Mouse (Mus musculus) stomach, embryonic 15.5 days (tissue): ENCODE results near the gene Ccdc63. TPM values are rescaled to one million over a fixed set of nuclear protein-coding genes. Genes with fewer than 3 reads are reported as not detected.
A peak's percentile ranks its signal among the peaks of the same experiment; 100 is the strongest.

Source experiments
- ATAC-seq: fragments of 200-750 bp; cut with Nextera tagmentation; 2 replicates; pipeline ENCODE4 v1.8.0; 2017; ENCODE audit warnings: low read depth, moderate number of reproducible peaks, moderate TSS enrichment; ENCODE audit not compliant: insufficient read depth, low FRiP score
- H3K27ac ChIP-seq: fragments of 300-500 bp; sonication (generic); 2 replicates; pipeline ENCODE4 v1.5.1; 2015; ENCODE audit warnings: mild to moderate bottlenecking, inconsistent platforms
- H3K27me3 ChIP-seq: fragments of 300-500 bp; sonication (generic); replicated peaks from 2 replicates; pipeline ENCODE4 v1.6.1; 2015; ENCODE audit warnings: inconsistent platforms
- H3K36me3 ChIP-seq: fragments of 300-500 bp; sonication (generic); 2 replicates; pipeline ENCODE4 v1.6.1; 2015; ENCODE audit warnings: inconsistent platforms
- H3K4me1 ChIP-seq: fragments of 300-500 bp; sonication (generic); 2 replicates; pipeline ENCODE4 v1.6.1; 2015; ENCODE audit warnings: inconsistent platforms
- H3K4me2 ChIP-seq: fragments of 300-500 bp; sonication (generic); 2 replicates; pipeline ENCODE4 v1.6.1; 2015; ENCODE audit warnings: mild to moderate bottlenecking, inconsistent platforms
- H3K4me3 ChIP-seq: fragments of 300-500 bp; sonication (generic); replicated peaks from 2 replicates; pipeline ENCODE4 v1.5.1; 2015; ENCODE audit warnings: inconsistent platforms
- H3K9ac ChIP-seq: fragments of 300-500 bp; sonication (generic); 2 replicates; pipeline ENCODE4 v1.6.1; 2015; ENCODE audit warnings: inconsistent platforms
- H3K9me3 ChIP-seq: fragments of 300-500 bp; sonication (generic); 2 replicates; pipeline ENCODE4 v1.6.1; 2016; ENCODE audit warnings: inconsistent platforms
- WGBS: fragments of 180-500 bp; shearing (Covaris S2); methylation state at CpG from one replicate; pipeline ENCODE4 v1.1.7; 2015; 5-methylcytosine and 5-hydroxymethylcytosine counted together
- polyA plus RNA-seq: library from polyadenylated mRNA; unstranded; fragments of >200 nt; fragmentation: Nextera tagmentation; extraction: Ambion mirVana; gene quantifications from 2 replicates; pipeline ENCODE4 v1.2.1, GENCODE M21; 2015

Ccdc63 gene
- polyA plus RNA-seq, 1 experiment from 2014 or later, result not detected

DNA sequence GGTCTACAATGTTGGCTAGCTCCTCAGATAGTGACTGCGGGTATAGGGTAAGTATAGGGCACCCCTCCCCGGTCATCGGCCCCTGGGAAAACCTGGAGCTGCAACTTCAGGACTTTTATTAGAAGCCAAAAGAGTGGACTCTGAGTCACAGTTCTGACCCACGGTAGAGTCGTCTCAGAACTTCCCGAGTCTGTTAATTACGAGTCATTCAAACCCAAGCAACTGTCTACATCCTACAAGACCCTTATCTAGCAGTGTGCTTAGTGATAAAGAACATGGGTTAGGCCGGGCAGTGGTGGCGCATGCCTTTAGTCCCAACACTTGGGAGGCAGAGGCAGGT lies 7.6 kb downstream of the Ccdc63 start:
- no peaks in the 10 kb centered on the region for H3K36me3 ChIP-seq
- 78% methylated on average over 9 of the region's 9 CpGs for whole genome bisulfite sequencing
- no peak overlapping the region for H3K9ac ChIP-seq
- H3K4me1 ChIP-seq, result peaks cover 13% of the 10 kb centered on the region
- no peak overlapping the region for H3K27ac ChIP-seq
- no peak overlapping the region for H3K4me3 ChIP-seq
- H3K4me2 ChIP-seq, result no peak overlapping the region
- no peaks in the 10 kb centered on the region for H3K9me3 ChIP-seq
- H3K27me3 ChIP-seq, result no peaks in the 10 kb centered on the region
- ATAC-seq, result no peak

DNA sequence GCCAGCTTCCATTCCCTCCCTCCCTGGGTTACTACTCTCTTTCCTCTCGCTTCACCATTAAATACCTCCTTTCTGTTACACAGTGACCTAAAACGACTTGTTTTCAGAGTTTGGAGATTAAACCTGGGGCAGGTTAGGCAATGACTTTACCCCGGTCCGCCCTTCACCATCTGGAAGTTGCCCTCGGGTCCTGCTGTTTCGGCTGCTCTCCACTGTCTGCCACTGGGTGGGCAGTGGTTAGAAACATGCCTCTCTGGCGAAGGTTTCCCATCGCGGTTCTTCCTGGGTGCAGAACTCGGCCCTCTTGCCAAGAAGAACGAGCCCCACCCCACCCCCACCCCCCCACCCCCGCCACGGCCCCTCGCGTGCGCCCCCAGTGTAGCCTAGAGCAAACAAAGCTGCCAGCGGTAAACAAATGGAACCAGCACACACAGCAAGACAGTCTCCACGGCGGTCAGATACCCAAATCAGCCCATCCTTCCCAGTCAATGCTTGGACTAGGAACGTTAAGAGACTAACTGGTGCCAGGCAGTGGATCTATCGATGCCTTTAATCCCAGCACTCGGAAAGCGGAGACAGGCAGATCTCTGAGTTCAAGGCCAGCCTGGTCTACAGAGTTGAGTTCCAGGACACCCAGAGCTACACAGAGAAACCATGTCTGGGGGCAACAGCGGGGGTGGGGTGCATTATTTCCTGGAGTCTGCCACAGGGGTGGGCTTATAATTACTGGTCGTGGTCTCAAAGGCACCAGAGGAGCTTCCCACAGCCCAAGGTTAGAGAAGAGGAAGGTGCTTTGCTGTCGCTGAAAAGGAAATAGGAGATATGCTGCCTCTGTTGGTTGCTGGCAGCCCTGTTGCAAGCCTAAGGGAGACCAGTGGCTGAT lies 8.2 kb downstream of the Ccdc63 start:
- Histone ChIP-seq H3K9me3 (no peaks in the 10 kb centered on the region), H3K36me3 (no peaks in the 10 kb centered on the region), H3K9ac (peak overlapping the region; percentile 19; the same call in 1 of the 2 replicates), H3K27ac (no peak overlapping the region), H3K27me3 (no peaks in the 10 kb centered on the region), H3K4me1 (peaks cover 13% of the 10 kb centered on the region), H3K4me3 (peak overlapping the region; percentile 45), H3K4me2 (peak overlapping the region; percentile 98)
- ATAC-seq, result no peak
- 21% methylated on average over 26 of the region's 26 CpGs for WGBS

DNA sequence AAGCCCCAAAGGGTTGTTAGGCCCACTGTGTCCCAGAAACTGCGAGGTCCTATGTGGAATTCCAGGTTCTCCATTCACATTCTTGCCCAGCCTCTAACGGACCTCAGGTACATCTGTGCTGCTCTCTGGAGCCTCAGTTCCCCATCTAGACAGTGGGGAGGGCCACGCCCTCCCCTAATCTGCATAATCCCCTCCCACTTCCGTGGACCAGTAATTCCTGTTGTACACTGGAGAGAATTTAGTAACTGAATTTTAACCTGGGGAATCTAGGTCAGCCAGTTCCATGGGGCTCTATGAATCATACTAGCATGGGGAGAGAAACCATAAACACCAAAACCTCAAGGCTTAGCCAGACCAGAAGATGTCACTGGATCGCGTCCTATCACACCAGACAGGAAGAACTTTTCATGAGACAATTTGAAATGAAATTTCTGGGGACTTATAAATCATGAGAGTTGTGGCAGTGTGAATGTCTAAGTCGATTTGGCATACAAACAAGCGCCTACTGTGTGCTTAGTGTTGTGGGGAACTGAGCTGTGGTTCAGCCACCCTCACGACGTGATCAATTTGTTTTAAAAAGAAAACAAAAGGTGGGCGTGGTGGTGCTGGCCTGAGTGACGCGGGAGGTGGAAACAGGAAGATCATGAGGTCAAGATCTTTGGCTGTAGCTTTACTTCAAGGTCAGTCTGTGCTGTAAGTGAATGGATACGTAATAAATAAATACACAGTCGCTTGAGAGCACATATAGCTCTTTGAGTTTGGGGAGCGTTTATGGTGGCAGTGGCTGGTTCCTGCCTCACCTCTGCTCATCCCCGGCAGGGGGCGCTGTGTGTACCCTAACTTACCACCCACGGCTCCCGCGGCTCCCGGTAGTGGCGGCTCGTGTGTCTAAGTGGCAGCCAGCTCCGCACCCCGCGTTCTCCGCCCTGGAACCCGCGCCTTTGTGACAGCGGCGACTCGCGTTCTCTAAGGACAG lies 9.3 kb downstream of the Ccdc63 start:
- peaks cover 13% of the 10 kb centered on the region for H3K4me1 ChIP-seq
- H3K4me3 ChIP-seq, result peak overlapping the region; percentile 45
- no peaks in the 10 kb centered on the region for H3K9me3 ChIP-seq
- H3K36me3 ChIP-seq, result no peaks in the 10 kb centered on the region
- peak overlapping the region; percentile 98 for H3K4me2 ChIP-seq
- ATAC-seq, result 0 out of 2 replicates have a peak, but pooled peaks have one; percentile 57
- peak overlapping the region; percentile 19; the same call in 1 of the 2 replicates for H3K9ac ChIP-seq
- H3K27ac ChIP-seq, result no peak overlapping the region
- H3K27me3 ChIP-seq, result no peaks in the 10 kb centered on the region
- WGBS, result 9% methylated on average over 34 of the region's 34 CpGs

DNA sequence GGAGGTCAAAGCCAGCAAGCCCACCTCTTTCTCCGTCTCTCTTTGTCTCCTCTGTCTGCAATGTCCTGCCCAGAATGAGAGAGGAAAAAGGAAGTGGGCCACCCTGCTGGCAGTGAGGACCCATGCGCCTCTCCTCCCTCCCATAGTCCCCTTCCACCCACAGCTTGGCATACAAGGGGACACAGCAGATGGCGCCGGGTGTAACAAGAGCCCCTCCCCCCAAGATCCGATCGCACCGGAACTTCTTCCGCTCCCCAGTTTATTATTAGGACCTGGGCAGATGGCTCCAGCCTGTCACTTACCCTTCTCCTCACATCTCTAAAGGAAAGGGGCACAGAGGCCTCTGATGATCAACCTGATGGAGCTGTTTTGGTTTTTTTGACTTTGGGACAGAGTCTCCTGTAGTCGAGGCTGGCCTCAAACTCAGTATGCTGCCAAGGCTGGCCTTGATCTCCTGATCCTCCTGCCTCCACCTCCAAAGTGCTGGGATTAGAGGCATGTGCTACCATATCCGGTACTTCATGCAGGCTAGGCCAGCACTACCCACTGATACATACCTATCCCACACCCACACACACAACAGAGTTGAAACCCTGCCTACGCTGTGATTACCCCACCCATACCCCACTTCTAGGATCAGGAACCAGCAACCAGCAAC lies 10.2 kb downstream of the Ccdc63 start:
- WGBS, result 84% methylated on average over 11 of the region's 11 CpGs
- no peak overlapping the region for H3K9ac ChIP-seq
- peaks cover 13% of the 10 kb centered on the region for H3K4me1 ChIP-seq
- H3K4me3 ChIP-seq, result no peak overlapping the region
- H3K36me3 ChIP-seq, result no peaks in the 10 kb centered on the region
- no peaks in the 10 kb centered on the region for H3K27me3 ChIP-seq
- no peak overlapping the region for H3K4me2 ChIP-seq
- no peak overlapping the region for H3K27ac ChIP-seq
- no peak for ATAC-seq
- H3K9me3 ChIP-seq, result no peaks in the 10 kb centered on the region

DNA sequence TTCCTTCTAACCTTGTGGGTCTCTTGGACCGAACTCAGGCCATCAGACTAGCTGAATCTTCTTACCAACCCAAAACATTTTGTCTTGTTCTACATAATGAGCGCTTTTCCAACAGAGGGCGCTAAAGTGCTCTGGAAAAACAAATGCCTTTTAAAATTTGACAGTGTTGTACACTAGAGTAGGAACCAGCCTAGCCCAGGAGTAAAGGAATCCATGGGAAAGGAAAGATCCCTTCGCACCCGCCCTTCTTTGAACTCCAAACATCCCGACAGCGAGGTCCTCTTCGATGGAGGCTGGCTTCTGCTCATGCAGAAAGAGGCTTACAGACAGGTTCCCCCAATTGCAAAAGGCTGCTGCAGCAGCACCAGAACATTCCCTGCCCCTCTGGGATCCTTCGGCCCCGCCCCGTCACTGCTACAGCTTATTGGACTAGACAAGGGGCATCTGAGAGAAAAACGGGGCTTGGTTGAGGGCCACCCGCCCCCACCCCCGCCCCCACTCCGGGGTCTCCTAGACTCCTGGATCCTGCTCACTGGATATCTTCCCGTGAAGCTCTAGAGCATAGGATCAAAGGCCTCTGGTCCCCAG lies 11.5 kb downstream of the Ccdc63 start:
- H3K4me3 ChIP-seq, result no peak overlapping the region
- H3K9ac ChIP-seq, result no peak overlapping the region
- H3K27me3 ChIP-seq, result no peaks in the 10 kb centered on the region
- H3K27ac ChIP-seq, result no peak overlapping the region
- H3K36me3 ChIP-seq, result no peaks in the 10 kb centered on the region
- no peaks in the 10 kb centered on the region for H3K9me3 ChIP-seq
- 29% methylated on average over 16 of the region's 16 CpGs for WGBS
- ATAC-seq, result no peak
- no peak overlapping the region for H3K4me2 ChIP-seq
- peaks cover 11% of the 10 kb centered on the region for H3K4me1 ChIP-seq

DNA sequence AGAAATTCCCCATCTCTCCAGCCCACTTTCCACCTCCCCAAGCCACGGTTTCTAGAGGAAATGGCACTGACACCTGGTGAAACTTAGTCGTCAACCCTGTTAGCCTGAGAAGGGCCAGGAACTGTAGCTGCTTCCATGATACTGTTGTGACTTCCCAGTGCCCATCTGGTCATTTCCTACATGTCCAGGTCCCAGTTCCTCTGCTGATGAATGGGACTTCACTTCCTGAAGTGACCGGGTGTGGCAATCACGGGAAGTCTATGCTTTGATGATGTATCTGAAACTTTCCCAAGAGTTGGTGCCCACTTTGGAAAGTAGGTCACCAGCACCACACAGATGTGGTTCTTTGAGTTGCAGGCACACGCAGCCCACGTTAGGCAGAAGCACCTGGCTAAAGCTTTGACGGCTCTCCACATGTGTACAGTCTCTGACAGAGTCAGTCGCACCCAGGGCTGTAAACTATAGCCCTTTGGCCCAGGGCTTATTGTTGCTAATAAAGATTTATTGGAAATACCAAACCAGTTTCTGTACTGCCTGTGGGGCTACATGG lies 15.3 kb downstream of the Ccdc63 start:
- no peak overlapping the region for H3K9ac ChIP-seq
- 65% methylated on average over 8 of the region's 8 CpGs for WGBS
- no peaks in the 10 kb centered on the region for H3K27me3 ChIP-seq
- ATAC-seq, result no peak
- H3K4me1 ChIP-seq, result no peaks in the 10 kb centered on the region
- H3K4me3 ChIP-seq, result no peak overlapping the region
- H3K9me3 ChIP-seq, result no peaks in the 10 kb centered on the region
- H3K4me2 ChIP-seq, result no peak overlapping the region
- no peak overlapping the region for H3K27ac ChIP-seq
- H3K36me3 ChIP-seq, result no peaks in the 10 kb centered on the region

DNA sequence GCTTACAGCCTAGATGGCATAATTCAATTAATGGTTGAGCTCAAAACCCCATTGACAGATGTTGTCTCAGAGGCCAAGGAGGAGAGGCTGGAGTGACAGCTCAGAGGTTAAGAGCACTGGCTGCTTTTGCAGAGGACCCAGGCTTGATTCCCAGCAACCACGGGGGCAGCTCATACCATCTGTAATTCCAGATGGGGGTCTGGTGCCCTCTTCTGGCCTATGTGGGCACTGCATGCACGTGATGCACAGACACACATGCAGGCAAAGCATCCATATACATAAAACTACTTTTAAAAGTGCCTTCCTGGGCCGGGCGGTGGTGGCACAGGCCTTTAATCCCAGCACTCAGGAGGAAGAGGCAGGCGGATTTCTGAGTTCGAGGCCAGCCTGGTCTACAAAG lies 24.4 kb downstream of the Ccdc63 start:
- no peak overlapping the region for H3K9ac ChIP-seq
- ATAC-seq, result no peak
- 80% methylated on average over 6 of the region's 6 CpGs for WGBS

DNA sequence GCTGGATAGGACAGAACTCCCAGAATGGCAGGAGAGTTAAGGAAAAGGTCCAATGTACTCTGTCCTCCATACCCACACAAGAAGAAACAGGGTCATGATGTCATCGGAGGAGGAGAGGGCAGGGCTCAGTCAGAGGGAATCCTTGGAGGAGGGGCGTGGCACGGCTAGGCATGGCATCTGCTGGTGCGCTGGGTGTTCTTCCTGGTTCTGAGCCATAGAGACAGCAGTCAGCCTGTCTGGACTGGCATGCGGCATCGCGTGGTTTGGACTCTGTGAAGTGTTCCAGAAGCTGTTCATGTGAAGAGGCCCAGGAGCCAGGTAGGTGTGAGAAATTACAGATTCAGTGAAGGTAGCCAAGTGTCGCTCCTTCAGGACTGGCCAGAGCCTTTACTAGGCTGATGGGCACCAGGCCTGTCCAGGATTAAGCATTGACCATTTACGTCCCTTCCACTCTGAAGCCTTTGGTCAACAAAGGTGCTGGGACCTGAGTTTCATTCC lies 25.3 kb downstream of the Ccdc63 start:
- ATAC-seq, result no peak
- no peak overlapping the region for H3K27ac ChIP-seq
- 90% methylated on average over 9 of the region's 9 CpGs for WGBS

More for the DNA sequence above, 24.4 kb downstream of the Ccdc63 start:
- Histone ChIP-seq H3K4me2 (no peak overlapping the region), H3K9me3 (no peaks in the 10 kb centered on the region), H3K4me3 (no peak overlapping the region), H3K27me3 (0 out of 2 replicates have a peak, but pooled peaks cover 5% of the 10 kb centered on the region), H3K4me1 (no peaks in the 10 kb centered on the region), H3K27ac (no peak overlapping the region), H3K36me3 (no peaks in the 10 kb centered on the region)

DNA sequence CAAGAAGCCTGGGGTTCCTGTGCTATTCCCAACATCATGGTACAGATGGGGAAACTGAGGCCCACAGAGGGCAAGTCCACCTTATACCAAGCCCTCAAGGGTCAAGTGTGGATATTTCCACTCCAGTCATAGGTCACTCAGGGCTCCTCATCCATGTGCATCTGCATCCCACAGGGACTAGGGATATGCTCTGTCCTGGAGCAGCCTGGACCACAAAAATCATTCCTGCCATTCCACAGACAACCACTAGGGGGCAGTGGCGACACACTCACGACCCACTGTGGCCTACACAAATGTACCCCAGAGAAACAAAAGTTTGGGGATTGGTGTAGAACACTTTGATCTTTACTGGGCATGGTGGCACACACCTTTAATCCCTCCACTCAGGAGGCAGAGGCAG lies 26.4 kb downstream of the Ccdc63 start:
- Histone ChIP-seq H3K4me2 (no peak overlapping the region), H3K4me1 (no peaks in the 10 kb centered on the region)
- no peak for ATAC-seq

More for the DNA sequence above, 25.3 kb downstream of the Ccdc63 start:
- Histone ChIP-seq H3K9ac (no peak overlapping the region), H3K4me1 (no peaks in the 10 kb centered on the region), H3K4me2 (no peak overlapping the region), H3K27me3 (0 out of 2 replicates have a peak, but pooled peaks cover 5% of the 10 kb centered on the region), H3K4me3 (no peak overlapping the region), H3K36me3 (no peaks in the 10 kb centered on the region), H3K9me3 (no peaks in the 10 kb centered on the region)

DNA sequence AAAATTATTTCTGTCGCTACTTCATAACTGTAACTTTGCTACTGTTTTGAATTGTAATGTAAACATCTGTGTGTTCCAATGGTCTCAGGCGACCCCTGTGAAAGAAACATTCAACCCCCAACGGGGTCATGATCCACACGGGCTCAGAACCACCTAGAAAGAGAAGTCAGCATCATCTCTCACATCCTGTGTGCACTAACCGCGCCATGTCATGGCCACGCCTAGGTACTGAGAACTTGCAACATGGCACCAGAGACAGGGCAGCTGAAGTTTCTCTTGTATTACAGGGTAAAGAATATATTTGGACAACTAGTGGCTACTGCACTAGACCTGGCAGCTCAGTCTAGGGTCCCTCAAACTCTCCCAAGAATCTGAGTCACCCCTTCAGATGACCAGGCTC lies 27.2 kb downstream of the Ccdc63 start:
- no peak overlapping the region for H3K4me2 ChIP-seq
- no peak overlapping the region for H3K9ac ChIP-seq
- no peak overlapping the region for H3K4me3 ChIP-seq
- 0 out of 2 replicates have a peak, but pooled peaks cover 5% of the 10 kb centered on the region for H3K27me3 ChIP-seq
- no peak overlapping the region for H3K27ac ChIP-seq
- no peaks in the 10 kb centered on the region for H3K36me3 ChIP-seq
- H3K4me1 ChIP-seq, result no peaks in the 10 kb centered on the region
- ATAC-seq, result no peak
- no peaks in the 10 kb centered on the region for H3K9me3 ChIP-seq
- whole genome bisulfite sequencing, result 69% methylated on average over 7 of the region's 7 CpGs

More for the DNA sequence above, 26.4 kb downstream of the Ccdc63 start:
- Histone ChIP-seq H3K4me3 (no peak overlapping the region), H3K9ac (no peak overlapping the region), H3K27ac (no peak overlapping the region), H3K27me3 (0 out of 2 replicates have a peak, but pooled peaks cover 5% of the 10 kb centered on the region), H3K9me3 (no peaks in the 10 kb centered on the region), H3K36me3 (no peaks in the 10 kb centered on the region)
- WGBS, result 3% methylated on average over 2 of the region's 2 CpGs

DNA sequence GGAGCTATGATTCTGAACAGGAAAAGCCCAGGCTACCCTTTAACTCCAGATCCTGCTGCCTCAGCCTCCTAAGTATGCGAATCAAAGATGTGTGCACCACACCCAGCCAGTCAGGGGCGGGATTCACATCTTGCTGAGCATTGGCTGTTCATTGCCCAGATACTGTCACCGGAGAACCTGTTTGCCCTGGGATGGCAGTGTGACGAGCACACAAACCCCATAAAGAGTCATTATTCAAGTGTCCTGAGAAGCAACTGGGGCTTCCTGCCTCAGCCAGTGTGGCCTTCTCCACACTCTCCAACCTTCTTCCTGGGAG lies 28.7 kb downstream of the Ccdc63 start:
- no peak overlapping the region for H3K4me3 ChIP-seq
- 39% methylated on average over 4 of the region's 4 CpGs for WGBS
- no peak overlapping the region for H3K27ac ChIP-seq
- no peaks in the 10 kb centered on the region for H3K9me3 ChIP-seq
- no peak overlapping the region; the same call in 1 of the 2 replicates for H3K4me2 ChIP-seq
- no peaks in the 10 kb centered on the region for H3K36me3 ChIP-seq
- no peaks in the 10 kb centered on the region for H3K4me1 ChIP-seq
- H3K9ac ChIP-seq, result no peak overlapping the region
- 0 out of 2 replicates have a peak, but pooled peaks cover 5% of the 10 kb centered on the region for H3K27me3 ChIP-seq
- no peak for ATAC-seq
